Mouse (Mus musculus) cerebellum, adult 9-10 months (tissue): ENCODE results near the gene Togaram2.

ENCODE experiments used
- DNase-seq: peaks from one replicate; pipeline ENCODE4 v3.0.0; 2022

The Togaram2 gene

DNA sequence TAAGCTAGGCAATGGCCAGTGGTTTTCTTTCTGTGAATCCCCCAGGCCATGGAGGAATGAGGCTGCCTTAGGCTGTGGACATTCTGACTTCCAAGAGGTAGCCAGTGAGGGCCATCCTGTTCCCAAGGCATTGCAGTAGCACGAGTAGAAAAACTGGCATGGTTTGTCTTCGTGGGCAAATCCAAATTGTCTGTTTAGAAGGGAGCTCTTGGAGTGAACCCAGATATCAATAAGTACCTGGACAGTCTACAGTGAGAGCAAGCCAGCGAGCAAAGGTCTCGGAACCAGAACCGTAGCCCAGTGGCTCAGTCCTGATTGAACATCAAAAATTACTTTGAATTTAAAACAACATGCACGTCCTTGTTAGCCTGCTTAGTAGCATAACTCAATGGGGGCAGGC, 10.2 kb downstream of the Togaram2 start:
- DNase-seq: no peak

DNA sequence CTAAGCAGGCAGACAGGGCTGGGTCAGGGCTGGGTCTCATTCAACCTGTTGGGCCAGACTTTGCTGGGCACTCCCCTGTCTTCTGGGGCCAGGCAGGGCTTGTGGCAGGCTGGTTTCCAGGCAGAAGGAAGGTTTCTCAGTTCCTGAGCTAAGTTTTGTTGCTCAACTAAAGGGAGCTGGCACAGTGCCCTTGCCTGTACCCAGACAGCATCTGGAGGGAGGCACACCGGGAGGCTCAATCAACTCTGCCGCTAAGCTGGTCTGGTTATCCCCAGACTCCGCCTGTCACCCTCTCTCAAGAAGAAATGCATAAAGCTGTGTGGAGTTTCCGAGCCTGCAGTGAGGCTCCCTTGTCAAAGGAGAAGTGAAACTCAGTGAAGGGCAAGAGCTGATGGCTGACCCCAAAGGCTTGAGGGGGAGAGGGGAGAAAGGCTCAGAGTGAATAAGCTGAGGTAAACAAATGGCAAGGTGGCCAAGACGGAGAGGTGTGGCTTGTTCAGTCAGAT, 11.1 kb downstream of the Togaram2 start:
- DNase-seq: no peak

- DNase-seq: no peak
Measured at GRCm38 (mm10) chr17:71687436-71687835, 14.4 kb downstream of the Togaram2 start.

- no peak for DNase-seq
Measured at GRCm38 (mm10) chr17:71689903-71690302, 16.8 kb downstream of the Togaram2 start.

DNA sequence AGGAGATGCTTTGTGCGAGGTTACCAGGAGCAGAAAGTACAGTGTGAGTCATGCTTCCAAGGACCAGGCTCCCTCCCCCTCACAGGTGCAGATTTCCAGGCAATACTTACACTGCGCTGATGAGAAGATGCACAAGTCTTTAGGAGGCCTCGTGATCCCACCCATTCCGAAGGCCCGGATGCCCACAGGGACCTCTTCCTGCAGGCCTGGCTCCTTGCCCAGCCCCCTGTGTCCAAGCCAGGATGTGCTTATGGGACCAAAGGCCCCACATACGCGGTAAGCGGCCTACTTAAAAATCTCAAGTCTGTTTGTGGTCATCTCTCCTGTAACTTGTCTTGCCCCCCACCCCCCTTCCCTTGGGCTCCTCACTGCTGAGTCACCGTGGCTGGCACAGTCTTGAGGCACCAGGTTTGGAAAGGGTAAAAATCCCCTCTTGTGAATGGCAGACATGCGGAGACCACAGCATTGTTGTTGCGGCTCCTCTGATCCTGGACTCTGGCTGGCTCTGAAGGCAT, 18.4 kb downstream of the Togaram2 start:
- DNase-seq: no peak

DNA sequence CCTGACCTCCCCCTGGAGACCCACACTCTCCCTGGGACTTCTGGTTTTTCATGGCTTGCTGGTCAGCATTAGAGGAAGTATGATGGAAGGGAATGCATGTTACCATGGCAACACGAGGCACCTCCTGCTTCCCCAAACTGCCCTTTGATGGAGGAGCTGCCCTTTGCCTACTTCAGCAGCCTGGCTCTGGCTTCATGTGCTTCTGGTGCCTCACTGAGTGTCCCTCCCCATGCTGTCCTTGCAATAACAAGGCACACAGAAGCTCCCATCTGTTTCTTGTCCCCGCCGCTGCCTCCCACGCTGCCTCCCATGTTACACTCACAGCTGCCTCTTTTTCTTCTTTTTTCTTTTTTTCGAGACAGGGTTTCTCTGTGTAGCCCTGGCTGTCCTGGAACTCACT, 20.3 kb downstream of the Togaram2 start:
- DNase-seq: no peak

DNA sequence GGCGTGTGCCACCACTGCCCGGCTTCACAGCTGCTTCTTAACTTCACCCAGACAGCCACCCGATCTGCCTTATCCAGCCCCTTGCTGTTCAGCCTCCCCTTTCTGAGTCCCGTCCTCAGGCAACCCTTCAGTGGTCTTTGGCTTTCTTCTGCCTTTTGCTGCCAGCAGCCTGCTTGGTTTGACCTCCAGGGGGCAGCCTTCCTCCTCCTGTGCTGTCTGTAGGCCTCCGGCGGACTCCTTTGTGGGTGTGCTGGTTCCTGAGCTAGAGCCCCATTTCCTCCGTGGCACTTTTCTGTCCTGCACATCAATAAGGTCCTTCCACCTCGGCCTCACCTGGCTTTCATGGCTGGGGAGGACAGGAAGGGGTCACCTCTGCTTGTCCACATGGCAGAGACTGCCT, 20.7 kb downstream of the Togaram2 start:
- DNase-seq: no peak

DNA sequence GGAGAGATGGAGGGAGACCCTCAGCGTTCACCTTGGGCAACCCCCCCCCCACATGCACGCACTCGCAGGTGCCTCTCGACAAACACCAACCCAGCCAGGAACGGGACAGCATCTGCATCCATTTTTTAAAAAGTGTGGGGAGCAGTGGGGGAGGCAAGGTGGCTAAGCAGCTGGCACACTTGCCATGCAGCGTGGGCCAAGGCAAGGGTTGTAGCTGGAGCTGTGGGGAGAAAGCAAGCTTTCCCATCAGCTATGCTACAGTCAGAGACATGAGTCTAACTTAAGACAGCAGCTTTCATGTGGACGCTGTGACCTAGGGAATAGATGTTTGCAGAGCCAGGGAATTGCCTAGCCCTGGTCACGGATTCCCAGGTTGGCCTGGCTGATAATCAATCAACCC, 22.1 kb downstream of the Togaram2 start:
- DNase-seq: no peak

DNA sequence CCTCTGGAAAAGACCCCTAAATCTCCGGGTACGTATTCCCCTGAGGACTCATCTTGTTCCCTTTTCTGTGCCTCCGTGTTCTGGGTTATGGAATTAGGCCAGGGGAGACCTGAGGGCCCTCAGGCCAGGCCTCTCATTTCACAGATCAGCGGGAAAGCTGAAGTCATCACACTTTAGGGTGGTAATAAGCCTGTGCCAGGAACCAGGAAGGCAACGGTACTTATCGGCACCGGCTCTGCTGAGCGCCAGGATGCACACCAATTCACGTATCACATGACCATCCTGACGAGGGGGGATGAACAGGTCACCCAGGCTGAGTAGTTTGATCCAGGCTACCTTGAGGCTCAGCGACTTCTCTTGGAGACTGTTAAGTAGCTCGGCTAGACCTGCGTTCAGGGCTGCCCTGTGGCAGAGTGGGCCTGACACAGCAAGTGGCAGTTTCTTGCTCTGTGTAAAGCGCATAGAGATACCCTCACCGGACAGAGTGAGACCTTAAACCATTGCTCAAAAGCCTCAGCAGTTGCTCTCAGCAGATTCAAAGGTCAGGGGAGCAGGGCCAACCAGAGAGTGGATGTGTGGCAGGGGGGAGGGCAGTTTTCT, 22.8 kb downstream of the Togaram2 start:
- no peak for DNase-seq

DNA sequence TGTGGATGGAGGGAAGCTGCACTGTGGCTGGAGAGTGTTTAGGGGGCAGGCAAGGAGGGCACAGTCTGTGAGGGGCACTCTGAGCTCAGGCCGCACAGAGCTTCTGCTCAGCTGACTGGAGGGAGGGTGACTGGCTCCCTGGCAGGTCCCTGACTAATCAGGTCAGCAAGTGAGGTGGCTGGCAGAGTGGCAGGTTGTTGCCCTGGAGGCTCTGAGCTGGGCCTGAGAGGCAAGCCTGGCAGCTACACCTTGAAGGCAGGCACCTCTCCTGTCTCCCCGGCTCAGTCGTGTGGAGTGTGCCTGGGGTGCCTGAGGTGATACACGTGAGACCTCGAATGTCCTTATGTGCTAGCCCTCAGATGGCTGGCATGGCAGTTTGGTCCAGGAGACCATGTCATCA, 23.3 kb downstream of the Togaram2 start:
- DNase-seq: no peak

DNA sequence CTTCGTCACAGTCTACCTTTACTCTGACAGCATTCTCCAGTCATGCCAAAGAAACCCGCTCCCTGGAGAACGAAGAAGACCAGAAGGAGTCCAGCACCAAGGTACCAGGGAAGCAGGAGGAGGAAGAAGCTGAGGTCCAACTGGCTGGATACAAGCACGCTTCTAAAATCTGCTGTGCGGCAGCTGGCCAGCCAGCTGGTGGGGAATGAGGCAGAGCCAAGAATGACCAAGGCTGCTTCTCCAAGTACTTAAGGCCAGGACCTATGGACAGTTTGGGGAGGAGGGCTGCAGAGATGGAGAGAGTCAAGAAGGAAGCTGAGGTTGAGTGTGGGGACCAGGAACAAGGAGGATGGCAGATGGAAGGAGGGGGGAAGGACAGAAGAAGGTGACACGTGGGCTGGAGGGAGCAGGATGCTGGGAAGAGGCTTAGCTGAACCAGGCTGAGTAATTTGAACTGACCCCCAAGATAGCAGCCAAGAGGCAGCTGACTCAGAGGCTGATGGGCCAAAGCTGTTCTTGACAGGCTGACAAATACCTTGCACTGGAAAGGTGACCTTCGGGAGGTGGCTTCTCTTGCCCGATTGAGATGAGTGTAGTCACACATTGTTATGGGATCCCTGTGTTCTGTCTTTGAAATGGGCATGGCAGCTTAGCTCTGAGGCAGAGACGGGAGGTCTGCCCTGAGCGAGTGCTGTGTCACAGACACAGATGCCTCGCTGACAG, 25.0 kb downstream of the Togaram2 start:
- no peak for DNase-seq

DNA sequence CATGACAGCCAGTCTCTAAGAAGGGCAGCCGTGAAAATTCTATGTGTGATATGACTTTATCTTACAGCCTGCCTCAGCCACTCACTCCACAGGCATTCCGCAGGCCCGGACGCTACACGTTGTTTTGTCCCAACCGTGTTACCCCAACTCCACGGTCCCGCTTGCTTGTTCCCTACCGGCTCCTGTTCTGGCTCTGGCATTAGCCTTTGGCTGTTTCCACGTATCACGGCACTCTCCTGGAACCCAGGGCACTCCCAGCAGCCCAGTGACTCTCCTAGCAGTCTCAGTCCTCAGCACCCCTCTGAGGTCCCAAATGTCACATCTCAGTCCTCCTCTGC, 25.5 kb downstream of the Togaram2 start:
- DNase-seq: no peak

- no peak for DNase-seq
Measured at GRCm38 (mm10) chr17:71705113-71705512, 32.1 kb downstream of the Togaram2 start.

GRCm38 (mm10) chr17:71705550-71706480, 32.8 kb downstream of the Togaram2 start:
- no peak for DNase-seq

DNA sequence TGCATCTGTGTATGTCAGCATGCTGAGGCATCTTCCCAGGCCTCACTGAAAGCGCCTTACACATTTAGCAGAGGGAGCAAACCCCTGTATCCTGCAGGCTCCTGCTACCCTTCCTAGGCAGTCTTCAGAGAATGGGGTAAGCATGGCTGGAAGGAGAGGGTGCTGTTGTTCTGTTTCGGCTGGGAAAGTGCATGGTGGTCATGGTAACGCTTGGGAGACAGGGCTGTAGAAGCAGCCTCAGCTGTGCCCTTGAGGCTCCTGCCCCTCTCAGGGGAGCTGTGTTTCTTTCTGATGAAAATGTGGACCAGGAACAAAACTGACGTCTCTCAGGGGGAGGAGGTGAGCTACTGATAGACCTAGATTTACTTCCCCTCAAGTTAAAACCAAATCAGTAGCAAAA, 34.7 kb downstream of the Togaram2 start:
- DNase-seq: no peak

GRCm38 (mm10) chr17:71712279-71712678, 39.2 kb downstream of the Togaram2 start:
- DNase-seq: no peak

DNA sequence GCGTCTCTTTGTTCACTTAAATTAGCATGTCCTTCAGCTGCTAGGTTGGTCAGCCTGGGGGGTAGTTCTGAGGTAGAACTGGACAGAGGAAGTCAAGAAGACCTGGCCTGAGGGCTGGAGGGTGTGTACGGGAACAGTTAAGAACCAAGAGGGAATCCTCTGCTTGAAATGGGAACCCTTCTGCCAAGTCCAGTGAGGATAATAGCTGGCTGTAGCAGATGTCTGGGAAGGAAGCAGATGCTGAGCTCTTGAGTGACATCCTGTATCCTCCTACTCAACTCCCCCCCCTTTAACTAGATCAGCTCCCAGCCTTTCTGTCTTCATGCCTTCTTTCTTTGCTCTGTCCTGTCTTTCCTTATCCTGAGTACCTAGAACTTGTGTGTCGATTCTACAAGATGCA, 42.0 kb downstream of the Togaram2 start:
- no peak for DNase-seq

DNA sequence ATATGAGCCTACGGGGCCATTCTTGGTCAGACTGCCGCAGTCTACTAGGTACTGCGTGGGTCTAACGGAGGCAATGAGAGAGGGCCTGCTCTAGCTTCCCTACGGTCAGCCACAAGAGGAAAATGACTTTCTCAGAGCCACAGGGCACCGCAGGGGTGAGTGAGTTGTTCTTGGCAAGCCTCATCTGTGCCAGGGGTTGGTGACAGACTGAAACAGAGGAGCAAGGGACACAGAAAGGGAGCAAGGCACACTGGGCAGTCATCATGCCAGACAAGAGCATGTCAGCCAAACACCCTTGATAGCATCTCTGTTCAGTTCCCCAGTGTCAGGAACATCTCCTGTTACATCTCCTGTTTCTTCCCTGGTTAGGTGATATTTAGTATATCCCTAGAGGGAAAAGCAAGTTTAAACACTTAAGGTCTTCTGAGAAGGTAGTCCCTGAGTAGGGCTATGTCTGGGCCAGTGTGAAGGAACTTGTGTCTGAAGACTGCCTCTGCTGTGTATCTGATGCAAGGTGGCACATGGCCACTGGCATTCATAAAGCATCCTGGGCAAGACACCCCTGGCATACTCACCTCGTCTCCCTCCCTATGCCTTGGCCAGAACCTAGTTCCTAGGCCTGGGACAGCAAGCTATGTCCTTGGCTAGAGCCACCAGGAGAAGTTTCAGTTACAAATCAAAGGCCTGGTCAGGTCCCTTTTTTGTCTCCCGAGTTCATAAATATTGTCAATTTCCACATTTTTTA, 45.0 kb downstream of the Togaram2 start:
- DNase-seq: no peak

DNA sequence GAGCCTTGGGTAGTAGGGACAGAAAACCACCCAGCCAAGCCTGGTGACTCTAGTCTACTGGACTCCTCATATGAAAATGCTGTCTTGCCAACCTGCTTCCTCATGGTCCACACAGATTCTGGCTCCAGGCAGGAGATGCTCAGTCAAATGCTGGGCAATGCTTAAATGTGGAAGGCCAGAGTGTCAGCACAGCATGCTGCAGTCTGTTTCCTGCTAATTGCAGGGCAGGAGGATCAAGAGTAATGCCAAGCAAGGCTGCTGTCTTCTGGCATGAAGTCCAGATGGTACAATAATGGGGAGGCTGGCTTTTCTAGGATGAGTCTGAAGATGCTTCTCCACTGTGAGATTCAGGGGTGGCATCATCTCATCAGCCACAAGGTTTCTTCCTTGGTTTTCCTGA, 47.4 kb downstream of the Togaram2 start:
- peak; percentile 80 for DNase-seq

DNA sequence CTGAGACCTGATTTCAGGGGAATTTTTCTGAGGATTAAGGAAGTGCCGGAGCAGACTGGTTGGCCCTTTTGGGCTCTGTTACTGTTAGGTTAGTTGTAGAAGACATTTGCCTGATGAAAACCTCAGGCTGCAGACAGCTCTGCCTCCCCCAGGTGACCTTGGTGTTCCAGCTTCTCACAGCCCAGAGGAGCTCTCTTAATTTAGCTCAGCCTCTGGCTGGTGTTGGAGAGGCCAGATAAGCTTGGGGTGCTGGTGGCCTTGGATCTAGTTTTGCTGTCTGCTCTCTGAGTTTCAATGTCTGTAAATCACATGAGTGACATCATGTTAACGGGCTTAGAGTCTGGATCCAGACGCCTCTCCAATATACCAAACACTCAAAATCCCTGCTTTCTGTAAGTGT, 48.0 kb downstream of the Togaram2 start:
- DNase-seq: no peak

DNA sequence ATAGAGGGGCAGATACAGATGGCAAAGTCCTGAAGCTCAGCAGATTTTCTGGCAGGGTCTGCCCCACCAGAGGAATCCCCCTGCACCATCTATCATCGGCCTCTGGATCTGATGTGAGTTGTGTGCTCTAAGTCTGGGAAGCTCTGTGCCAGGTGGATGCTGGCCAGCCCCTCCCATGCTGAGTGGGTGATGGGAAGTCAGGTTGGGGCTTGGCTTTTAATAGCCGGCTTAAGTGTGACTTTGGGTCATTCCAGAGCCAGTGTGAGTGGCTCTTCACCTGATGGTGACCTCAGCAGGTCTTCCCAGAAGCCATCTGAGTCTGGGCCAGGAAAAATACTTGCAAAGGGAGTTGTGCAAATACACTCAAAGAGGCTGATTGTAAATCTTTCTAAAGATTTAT, 57.6 kb downstream of the Togaram2 start:
- no peak for DNase-seq

DNA sequence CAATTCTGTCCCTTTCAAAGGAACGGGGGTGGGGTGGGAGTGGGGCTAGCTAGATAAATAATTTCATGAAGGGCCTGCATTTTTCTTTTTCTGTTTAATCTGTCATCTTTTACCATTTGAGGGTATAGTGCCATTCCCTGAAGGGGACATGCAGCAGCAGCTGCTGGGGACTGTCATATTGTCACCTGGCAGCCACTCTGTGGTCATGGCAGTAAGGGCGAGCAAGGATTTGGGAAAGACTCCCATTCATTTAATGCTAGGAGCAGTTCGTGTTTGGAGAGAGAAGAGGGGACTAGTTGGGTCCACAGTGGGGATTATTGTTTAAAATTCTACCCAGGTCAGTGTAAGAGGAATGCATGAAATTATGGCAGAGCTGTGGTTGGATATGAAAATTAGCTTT, 63.4 kb downstream of the Togaram2 start:
- DNase-seq: no peak

DNA sequence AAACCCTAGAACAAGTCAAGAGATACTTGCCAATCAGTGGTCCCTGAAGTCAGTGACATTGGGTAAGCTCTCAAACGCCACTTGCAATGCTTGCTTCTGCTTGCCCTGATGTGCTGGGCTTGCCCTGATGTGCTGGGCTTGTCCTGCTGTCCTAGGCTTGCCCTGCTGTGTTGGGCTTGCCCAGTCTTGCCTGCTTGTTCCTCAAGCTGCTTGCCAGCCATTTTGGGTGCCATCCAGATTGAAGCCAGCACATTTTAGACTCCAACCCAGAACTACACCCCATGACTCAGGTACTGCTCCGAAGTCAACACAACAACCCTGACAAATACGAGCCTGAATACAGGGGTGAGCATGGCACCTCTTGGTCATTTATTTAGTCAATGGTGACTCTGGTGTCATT, 69.1 kb downstream of the Togaram2 start:
- no peak for DNase-seq
